Mouse (Mus musculus) hindbrain, embryonic 13.5 days (tissue): ENCODE measurements around the gene Slc39a3. TPM values are rescaled to one million over a fixed set of nuclear protein-coding genes. Genes with fewer than 3 reads are reported as not detected.
A peak's percentile ranks its signal among the peaks of the same experiment; 100 is the strongest.

Experiments
- ATAC-seq: fragments of 200-750 bp; cut with Nextera tagmentation; 2 replicates; pipeline ENCODE4 v1.8.0; 2017; ENCODE audit warnings: moderate TSS enrichment; ENCODE audit not compliant: low FRiP score
- H3K27ac ChIP-seq: fragments of 300-500 bp; sonication (generic); 2 replicates; pipeline ENCODE4 v1.5.1; 2015; ENCODE audit warnings: inconsistent platforms, mild to moderate bottlenecking, moderate library complexity
- H3K27me3 ChIP-seq: fragments of 300-500 bp; sonication (generic); 2 replicates; pipeline ENCODE4 v1.6.1; 2015; ENCODE audit warnings: mild to moderate bottlenecking, inconsistent platforms
- H3K36me3 ChIP-seq: fragments of 300-500 bp; sonication (generic); 2 replicates; pipeline ENCODE4 v1.6.1; 2015; ENCODE audit warnings: mild to moderate bottlenecking, inconsistent platforms
- H3K4me1 ChIP-seq: fragments of 300-500 bp; sonication (generic); replicated peaks from 2 replicates; pipeline ENCODE4 v1.6.1; 2015; ENCODE audit warnings: inconsistent platforms
- H3K4me2 ChIP-seq: fragments of 300-500 bp; sonication (generic); 2 replicates; pipeline ENCODE4 v1.6.1; 2015; ENCODE audit warnings: inconsistent platforms, mild to moderate bottlenecking, moderate library complexity
- H3K4me3 ChIP-seq: fragments of 300-500 bp; sonication (generic); 2 replicates; pipeline ENCODE4 v1.5.1; 2015; ENCODE audit warnings: mild to moderate bottlenecking, inconsistent platforms
- H3K9ac ChIP-seq: fragments of 300-500 bp; sonication (generic); 2 replicates; pipeline ENCODE4 v1.6.1; 2015; ENCODE audit warnings: mild to moderate bottlenecking, inconsistent platforms
- H3K9me3 ChIP-seq: fragments of 300-500 bp; sonication (generic); 2 replicates; pipeline ENCODE4 v1.6.1; 2016; ENCODE audit warnings: inconsistent platforms
- WGBS: fragments of 180-500 bp; shearing (Covaris S2); methylation state at CpG from one replicate; pipeline ENCODE4 v1.1.7; 2015; 5-methylcytosine and 5-hydroxymethylcytosine counted together
- polyA plus RNA-seq: library from polyadenylated mRNA; unstranded; fragments of >200 nt; fragmentation: Nextera tagmentation; extraction: Ambion mirVana; gene quantifications from 2 replicates; pipeline ENCODE4 v1.2.1, GENCODE M21; 2015

Slc39a3 gene
- polyA plus RNA-seq, 1 experiment from 2014 or later: 42.3 TPM

- WGBS: 76% methylated on average over 7 of the region's 7 CpGs
Measured at GRCm38 (mm10) chr10:81036251-81036650, 975 bp downstream of the Slc39a3 start.

GRCm38 (mm10) chr10:81033586-81033985 lies 3.6 kb downstream of the Slc39a3 start:
- ATAC-seq: no peak
- H3K9me3 ChIP-seq: no peaks in the 10 kb centered on the region
- H3K4me3 ChIP-seq: no peak overlapping the region
- no peak overlapping the region for H3K27ac ChIP-seq
- H3K27me3 ChIP-seq: 0 out of 2 replicates have a peak, but pooled peaks cover 3% of the 10 kb centered on the region
- peaks cover 37% of the 10 kb centered on the region for H3K4me1 ChIP-seq
- WGBS: 83% methylated on average over 10 of the region's 10 CpGs
- H3K36me3 ChIP-seq: peaks cover 57% of the 10 kb centered on the region
- no peak overlapping the region for H3K4me2 ChIP-seq
- H3K9ac ChIP-seq: no peak overlapping the region; the same call in 1 of the 2 replicates

More at GRCm38 (mm10) chr10:81036251-81036650, 975 bp downstream of the Slc39a3 start:
- Histone ChIP-seq H3K4me2 (0 out of 2 replicates have a peak overlapping the region, but pooled peaks have one; percentile 2), H3K27me3 (no peaks in the 10 kb centered on the region), H3K4me3 (no peak overlapping the region), H3K36me3 (peaks cover 35% of the 10 kb centered on the region), H3K9me3 (no peaks in the 10 kb centered on the region), H3K4me1 (peaks cover 30% of the 10 kb centered on the region), H3K9ac (no peak overlapping the region), H3K27ac (no peak overlapping the region)
- ATAC-seq: no peak

GRCm38 (mm10) chr10:81029031-81029430 lies 8.2 kb downstream of the Slc39a3 start:
- Histone ChIP-seq H3K27ac (no peak overlapping the region), H3K36me3 (peaks cover 49% of the 10 kb centered on the region), H3K27me3 (peaks cover 24% of the 10 kb centered on the region), H3K9ac (peak overlapping the region; percentile 35; the same call in 1 of the 2 replicates), H3K4me3 (no peak overlapping the region), H3K9me3 (no peaks in the 10 kb centered on the region), H3K4me1 (peaks cover 32% of the 10 kb centered on the region), H3K4me2 (no peak overlapping the region)
- WGBS: 59% methylated on average over 10 of the region's 10 CpGs
- ATAC-seq: no peak

- ATAC-seq: no peak
- peaks cover 32% of the 10 kb centered on the region for H3K27me3 ChIP-seq
Measured at GRCm38 (mm10) chr10:81028219-81028618, 9.0 kb downstream of the Slc39a3 start.

GRCm38 (mm10) chr10:81027331-81027730 lies 9.9 kb downstream of the Slc39a3 start:
- WGBS: 77% methylated on average over 4 of the region's 4 CpGs
- ATAC-seq: no peak
- Histone ChIP-seq H3K36me3 (peaks cover 32% of the 10 kb centered on the region), H3K4me2 (no peak overlapping the region), H3K27me3 (peaks cover 37% of the 10 kb centered on the region), H3K27ac (no peak overlapping the region), H3K4me3 (no peak overlapping the region), H3K4me1 (peaks cover 26% of the 10 kb centered on the region), H3K9ac (no peak overlapping the region), H3K9me3 (no peaks in the 10 kb centered on the region)

More at GRCm38 (mm10) chr10:81028219-81028618, 9.0 kb downstream of the Slc39a3 start:
- Histone ChIP-seq H3K36me3 (peaks cover 41% of the 10 kb centered on the region), H3K9me3 (no peaks in the 10 kb centered on the region), H3K9ac (no peak overlapping the region), H3K27ac (no peak overlapping the region), H3K4me1 (peaks cover 29% of the 10 kb centered on the region), H3K4me2 (no peak overlapping the region), H3K4me3 (no peak overlapping the region)

- H3K4me1 ChIP-seq: peaks cover 30% of the 10 kb centered on the region
- no peak overlapping the region for H3K4me3 ChIP-seq
- H3K27ac ChIP-seq: no peak overlapping the region
- ATAC-seq: no peak
- no peak overlapping the region for H3K4me2 ChIP-seq
- H3K9ac ChIP-seq: no peak overlapping the region
- peaks cover 42% of the 10 kb centered on the region for H3K27me3 ChIP-seq
- H3K36me3 ChIP-seq: peaks cover 29% of the 10 kb centered on the region
- 97% methylated on average over 5 of the region's 5 CpGs for WGBS
- no peaks in the 10 kb centered on the region for H3K9me3 ChIP-seq
Measured at GRCm38 (mm10) chr10:81026857-81027256, 10.4 kb downstream of the Slc39a3 start.

- no peaks in the 10 kb centered on the region for H3K9me3 ChIP-seq
- ATAC-seq: no peak
- H3K36me3 ChIP-seq: peaks cover 27% of the 10 kb centered on the region
- H3K27me3 ChIP-seq: peaks cover 49% of the 10 kb centered on the region
- peak within 1 kb of the TSS; percentile 56 for H3K4me3 ChIP-seq
- peak within 1 kb of the TSS; percentile 83 for H3K9ac ChIP-seq
- H3K27ac ChIP-seq: no peak within 1 kb of the TSS
- 47% methylated on average over 12 of the region's 12 CpGs for WGBS
- peak within 1 kb of the TSS; percentile 70 for H3K4me2 ChIP-seq
- peaks cover 39% of the 10 kb centered on the region for H3K4me1 ChIP-seq
Measured at GRCm38 (mm10) chr10:81025639-81026275, 11.5 kb downstream of the Slc39a3 start, which contains the start of gene Diras1. Gene Diras1 (minus strand): TSS chr10:81025662.

GRCm38 (mm10) chr10:81025047-81025621 lies 12.1 kb downstream of the Slc39a3 start:
- H3K4me2 ChIP-seq: peak overlapping the region; percentile 70
- no peak overlapping the region for H3K27ac ChIP-seq
- peak overlapping the region; percentile 56 for H3K4me3 ChIP-seq
- peak; percentile 68 for ATAC-seq
- H3K9me3 ChIP-seq: no peaks in the 10 kb centered on the region
- WGBS: 2% methylated on average over 23 of the region's 43 CpGs
- H3K9ac ChIP-seq: peak overlapping the region; percentile 83
- H3K36me3 ChIP-seq: peaks cover 26% of the 10 kb centered on the region
- H3K4me1 ChIP-seq: peaks cover 39% of the 10 kb centered on the region
- H3K27me3 ChIP-seq: peaks cover 49% of the 10 kb centered on the region

- Histone ChIP-seq H3K36me3 (peaks cover 19% of the 10 kb centered on the region; the same call in 1 of the 2 replicates), H3K4me1 (peaks cover 36% of the 10 kb centered on the region), H3K9me3 (no peaks in the 10 kb centered on the region), H3K4me3 (peak overlapping the region; percentile 56), H3K27ac (no peak overlapping the region), H3K9ac (peak overlapping the region; percentile 83), H3K27me3 (peaks cover 49% of the 10 kb centered on the region), H3K4me2 (peak overlapping the region; percentile 70)
- 75% methylated on average over 5 of the region's 5 CpGs for WGBS
- peak; percentile 24 for ATAC-seq
Measured at GRCm38 (mm10) chr10:81024346-81024937, 12.8 kb downstream of the Slc39a3 start.

- H3K4me2 ChIP-seq: 0 out of 2 replicates have a peak overlapping the region, but pooled peaks have one; percentile 29
- H3K9ac ChIP-seq: no peak overlapping the region
- no peaks in the 10 kb centered on the region for H3K9me3 ChIP-seq
- no peak for ATAC-seq
- peaks cover 46% of the 10 kb centered on the region for H3K27me3 ChIP-seq
- H3K36me3 ChIP-seq: 0 out of 2 replicates have a peak, but pooled peaks cover 16% of the 10 kb centered on the region
- WGBS: 62% methylated on average over 8 of the region's 8 CpGs
- H3K4me1 ChIP-seq: peaks cover 30% of the 10 kb centered on the region
- no peak overlapping the region for H3K4me3 ChIP-seq
- no peak overlapping the region for H3K27ac ChIP-seq
Measured at GRCm38 (mm10) chr10:81022744-81023143, 14.5 kb downstream of the Slc39a3 start.

- Histone ChIP-seq H3K36me3 (0 out of 2 replicates have a peak, but pooled peaks cover 16% of the 10 kb centered on the region), H3K9ac (peak overlapping the region; percentile 24; the same call in 1 of the 2 replicates), H3K4me1 (peaks cover 30% of the 10 kb centered on the region), H3K27ac (no peak overlapping the region), H3K4me3 (no peak overlapping the region), H3K9me3 (no peaks in the 10 kb centered on the region), H3K4me2 (peak overlapping the region; percentile 29), H3K27me3 (peaks cover 42% of the 10 kb centered on the region)
- ATAC-seq: no peak
- 15% methylated on average over 26 of the region's 26 CpGs for WGBS
Measured at GRCm38 (mm10) chr10:81021547-81022110, 15.6 kb downstream of the Slc39a3 start.

- no peak for ATAC-seq
- 0 out of 2 replicates have a peak, but pooled peaks cover 16% of the 10 kb centered on the region for H3K36me3 ChIP-seq
- H3K4me3 ChIP-seq: no peak overlapping the region
- H3K27ac ChIP-seq: no peak overlapping the region
- WGBS: 61% methylated on average over 2 of the region's 2 CpGs
- H3K9ac ChIP-seq: 0 out of 2 replicates have a peak overlapping the region, but pooled peaks have one; percentile 13
- peaks cover 36% of the 10 kb centered on the region for H3K27me3 ChIP-seq
- H3K9me3 ChIP-seq: no peaks in the 10 kb centered on the region
- H3K4me2 ChIP-seq: no peak overlapping the region
- peaks cover 30% of the 10 kb centered on the region for H3K4me1 ChIP-seq
Measured at GRCm38 (mm10) chr10:81020207-81020606, 17.0 kb downstream of the Slc39a3 start.
